Mouse (Mus musculus) left cerebral cortex, adult 8-10 months (tissue): ENCODE measurements around the gene Banp. TPM values are rescaled to one million over a fixed set of nuclear protein-coding genes. Genes with fewer than 3 reads are reported as not detected.

ENCODE experiments used
- DNase-seq, 2 experiments: peaks; one replicate each; pipeline ENCODE4 v3.0.0; 2022; ENCODE audit warnings: low spot score in 2 of 2
- total RNA-seq, 4 experiments: library from RNA; stranded (reverse); gene quantifications; 2 replicates each; pipeline ENCODE4 v1.2.4; 2022

The Banp gene
- total RNA-seq, 4 experiments from 2014 or later = 26.1 to 35.5 (median 27.9) TPM

DNA sequence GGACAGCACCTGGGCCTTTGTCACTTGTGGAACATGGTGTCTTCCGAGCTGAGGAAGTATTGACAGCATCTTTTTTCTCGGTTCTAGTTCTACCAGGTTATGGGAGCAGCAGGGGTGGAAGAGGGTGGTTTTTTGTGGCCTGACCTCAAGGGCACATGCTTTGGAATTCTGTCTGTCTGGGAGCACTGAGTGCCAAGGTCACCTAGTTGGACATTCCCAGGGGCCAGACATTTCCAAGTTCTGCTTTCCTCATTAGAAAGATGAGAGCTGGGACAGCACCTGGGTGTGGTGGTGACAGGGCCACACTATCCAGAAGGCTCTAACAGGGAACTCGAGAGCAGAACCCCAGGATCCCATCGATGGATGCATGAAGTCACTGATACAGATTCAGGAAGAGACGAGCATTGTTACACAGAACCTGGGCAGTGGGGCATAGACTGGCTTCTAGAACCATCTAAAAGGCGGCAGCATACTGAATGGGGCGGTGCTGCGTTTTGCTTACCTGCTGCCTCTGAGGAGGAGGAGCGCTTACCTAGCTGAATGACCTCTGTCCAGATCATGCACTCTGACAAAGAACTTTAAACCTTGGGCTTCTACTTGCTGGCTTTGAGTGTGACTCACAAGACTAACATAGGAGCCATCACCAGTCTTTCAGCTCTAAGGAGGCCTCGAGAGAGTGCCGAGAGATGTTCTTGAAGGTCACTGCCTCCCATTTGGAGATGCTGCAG lies 31.4 kb downstream of the Banp start:
- DNase-seq = no peak

DNA sequence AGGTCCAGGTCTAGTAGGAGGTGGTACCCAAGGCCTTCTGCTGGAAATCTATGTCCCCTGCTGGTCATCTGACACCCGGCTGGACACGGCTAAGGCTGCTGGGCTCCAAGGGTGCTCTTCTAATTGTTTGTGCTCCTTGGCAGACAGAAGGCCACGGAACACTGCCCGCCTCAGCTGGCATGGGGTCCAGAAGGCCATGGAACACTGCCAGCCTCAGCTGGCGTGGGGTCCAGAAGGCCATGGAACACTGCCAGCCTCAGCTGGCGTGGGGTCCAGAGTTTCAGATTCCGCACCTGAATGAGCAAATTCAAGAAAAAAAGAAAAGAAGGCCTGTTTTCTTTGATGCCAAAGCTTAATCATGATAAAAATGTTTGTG lies 32.0 kb downstream of the Banp start:
- no peak for DNase-seq

DNA sequence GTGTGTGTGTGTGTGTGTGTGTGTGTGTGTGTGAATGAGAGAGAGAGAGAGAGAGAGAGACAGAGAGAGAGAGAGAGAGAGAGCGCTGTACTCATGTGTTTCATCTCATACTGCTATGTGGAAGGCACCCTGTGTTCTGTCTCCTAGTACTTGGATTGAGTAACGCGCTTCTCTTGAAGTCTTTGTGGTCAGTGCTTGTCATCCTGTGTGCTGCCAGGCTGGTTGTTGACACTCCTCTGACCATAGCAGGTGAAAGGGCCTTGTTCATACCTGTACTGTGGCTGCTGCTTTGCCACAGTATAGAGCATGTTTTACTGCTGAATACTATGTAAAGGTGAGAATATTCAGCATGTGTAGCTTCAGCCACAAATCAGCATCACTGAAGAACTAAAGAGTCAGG lies 36.1 kb downstream of the Banp start:
- no peak for DNase-seq

DNA sequence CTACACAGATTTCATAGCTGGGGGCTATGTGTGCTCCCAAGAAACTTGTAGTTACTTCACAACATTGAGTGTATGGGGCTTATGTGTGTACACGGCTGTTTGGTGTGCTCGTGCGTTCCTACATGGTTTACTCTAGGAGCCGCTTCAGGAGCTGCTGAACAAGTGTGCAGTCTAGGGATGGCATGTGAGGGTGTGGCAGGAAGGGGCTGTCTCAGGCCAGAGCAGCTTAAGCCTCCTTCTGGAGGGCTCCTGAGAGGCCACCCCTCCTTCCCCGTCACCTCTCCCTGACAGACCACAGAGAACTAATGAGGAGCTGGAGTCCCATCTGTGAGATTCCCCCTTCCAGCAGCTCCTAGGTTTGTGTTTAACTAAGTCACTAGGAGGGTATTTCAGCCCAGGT lies 38.3 kb downstream of the Banp start:
- DNase-seq = no peak

DNA sequence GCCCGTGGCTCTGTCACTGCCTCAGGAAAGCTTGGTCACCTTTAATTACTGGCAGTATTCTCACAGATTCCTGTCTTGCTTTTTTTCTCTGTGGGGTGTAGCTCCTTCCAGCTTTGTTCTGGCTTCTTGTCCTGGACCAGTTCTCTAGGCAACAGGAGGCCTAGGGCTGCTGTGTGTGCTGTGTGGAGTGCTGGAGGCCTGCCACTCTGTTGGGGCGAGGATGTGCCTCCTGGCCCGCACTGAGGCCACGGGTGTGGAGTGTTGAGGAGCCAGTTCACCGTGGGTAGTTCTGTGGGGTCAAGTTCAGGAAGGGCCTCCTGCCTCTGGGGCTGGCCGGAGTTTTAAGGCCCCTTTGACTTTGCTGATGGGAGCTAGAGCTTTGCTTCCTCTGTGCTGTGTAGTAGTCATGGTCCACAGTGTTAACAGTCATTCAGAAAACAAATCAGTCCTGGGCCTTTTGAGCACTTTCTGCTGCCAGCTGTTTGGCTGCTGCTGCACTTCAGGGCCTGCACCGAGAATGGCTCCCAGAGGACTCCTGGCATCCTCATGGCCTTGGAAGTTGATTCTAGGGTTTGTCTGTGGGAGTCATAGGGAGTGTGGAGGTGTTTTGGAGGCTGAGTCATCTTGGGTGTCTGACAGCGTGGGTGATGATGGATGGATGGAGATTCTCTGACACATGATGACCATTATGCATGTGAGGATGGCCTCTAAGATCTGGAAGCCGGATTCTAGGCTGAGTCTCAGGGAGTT lies 41.1 kb downstream of the Banp start:
- DNase-seq = no peak

DNA sequence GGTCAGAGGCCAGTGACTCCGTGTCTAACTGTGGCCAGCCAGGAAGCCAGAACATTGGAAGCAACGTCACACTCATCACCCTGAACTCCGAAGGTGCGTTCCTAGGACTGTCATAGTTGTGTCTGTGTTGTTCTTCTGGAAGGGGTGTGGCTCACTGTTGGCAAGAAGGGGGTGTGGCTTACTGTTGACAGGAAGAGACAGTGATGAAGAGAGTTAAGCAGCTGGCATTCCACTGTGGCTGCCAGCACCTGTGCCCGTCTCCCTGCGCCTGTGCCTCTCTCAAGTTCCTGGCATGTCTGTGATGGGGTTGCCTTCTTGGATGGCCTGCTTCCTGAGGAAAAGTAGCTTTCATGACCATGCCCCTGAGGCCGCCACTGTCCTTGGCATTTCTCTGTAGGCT lies 42.1 kb downstream of the Banp start:
- no peak for DNase-seq

DNA sequence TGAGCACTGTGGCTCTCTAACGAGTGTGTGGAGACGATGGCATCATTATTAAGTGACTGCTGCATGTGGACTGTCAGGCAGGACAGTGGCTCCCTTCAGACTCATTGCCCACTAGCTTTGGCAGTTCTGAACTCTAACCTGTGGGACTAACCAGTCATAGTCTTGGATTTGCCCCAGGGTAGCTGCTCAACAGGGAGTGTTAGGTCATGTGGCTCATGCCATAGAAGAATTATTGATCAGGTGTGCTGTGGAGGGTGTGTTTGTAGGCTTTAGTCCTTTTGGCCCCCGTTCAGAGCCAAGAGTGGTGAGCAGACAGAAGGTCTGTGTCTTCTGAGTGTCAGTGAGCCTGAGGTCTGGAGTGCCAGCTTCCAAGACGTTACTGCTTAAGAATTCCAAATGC lies 43.4 kb downstream of the Banp start:
- no peak for DNase-seq

DNA sequence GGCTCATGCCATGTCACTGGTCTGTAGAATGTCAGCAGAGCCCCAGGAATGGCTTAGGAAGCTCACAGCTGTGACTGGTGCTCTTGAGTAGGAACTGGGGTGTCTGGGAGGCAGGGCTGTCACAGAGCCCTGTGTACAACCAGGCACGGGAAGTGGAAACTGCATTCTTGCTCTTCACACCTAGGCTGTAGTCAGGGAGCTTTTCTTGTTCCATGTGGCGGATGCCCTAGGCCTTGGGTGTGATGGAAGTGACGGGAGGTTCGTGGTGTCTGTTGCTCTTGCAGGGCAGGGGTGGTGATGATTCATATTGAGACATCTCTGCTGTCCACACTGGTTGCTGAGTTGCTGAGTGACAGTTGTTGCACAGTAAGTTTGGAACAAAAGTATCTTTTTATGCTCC lies 45.6 kb downstream of the Banp start:
- DNase-seq = no peak

DNA sequence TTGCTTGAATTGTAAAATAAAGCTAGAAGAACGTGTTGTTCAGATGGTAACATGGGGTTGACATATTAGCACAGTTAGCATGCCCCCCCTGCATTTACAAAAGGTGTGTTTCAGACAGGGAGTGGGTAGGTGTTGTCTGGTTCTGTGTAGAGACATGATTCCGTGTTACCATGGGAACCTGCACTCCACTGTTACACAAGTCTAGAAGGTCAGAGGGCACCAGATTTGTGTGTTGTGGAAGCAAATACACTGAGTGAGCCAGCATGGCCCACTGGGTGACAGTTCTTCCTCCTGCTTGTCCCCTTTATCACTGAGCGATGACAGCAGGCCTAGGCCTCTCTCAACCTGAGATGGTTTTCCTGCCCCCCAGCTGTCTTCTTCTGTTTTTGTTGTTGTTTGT lies 46.3 kb downstream of the Banp start:
- no peak for DNase-seq

DNA sequence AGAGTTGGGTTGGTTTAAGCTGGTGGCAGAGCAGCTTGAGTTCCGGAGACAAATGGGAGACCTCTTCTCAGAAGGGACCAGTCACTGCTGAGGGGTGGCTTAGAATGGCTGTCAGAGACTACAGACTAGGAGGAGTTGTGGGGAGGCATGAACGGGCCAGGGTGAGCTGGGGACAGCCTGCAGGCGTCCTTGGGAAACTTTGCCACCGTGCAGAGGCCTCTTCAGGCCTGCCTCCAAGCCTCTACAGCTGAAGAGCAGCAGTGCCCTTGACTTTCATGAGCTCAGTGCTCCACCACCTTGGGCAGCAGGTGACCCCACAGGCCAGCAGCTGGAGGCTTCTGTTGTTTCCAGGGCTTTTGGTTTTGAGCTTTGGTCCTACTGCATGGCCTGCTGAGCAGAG lies 49.1 kb downstream of the Banp start:
- no peak for DNase-seq

DNA sequence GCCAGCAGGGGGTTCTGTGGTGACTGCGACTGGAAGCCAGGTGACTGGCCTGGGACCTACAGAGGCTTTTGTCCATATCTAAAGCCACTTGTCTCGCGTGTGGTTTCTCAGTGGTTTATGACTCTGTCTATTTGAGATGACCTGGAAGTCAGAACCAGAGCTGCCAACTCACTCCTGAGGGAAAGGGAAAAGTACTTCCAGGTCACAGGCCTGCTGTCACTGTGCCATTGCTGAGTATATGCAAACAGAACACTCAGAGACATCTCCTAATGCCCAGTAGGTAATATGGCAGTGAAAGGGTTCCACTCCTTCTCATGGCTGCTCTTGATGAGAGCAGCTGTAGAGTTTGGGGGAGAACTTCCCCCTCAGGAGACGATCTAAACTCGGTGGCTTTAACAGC lies 49.7 kb downstream of the Banp start:
- DNase-seq = no peak

DNA sequence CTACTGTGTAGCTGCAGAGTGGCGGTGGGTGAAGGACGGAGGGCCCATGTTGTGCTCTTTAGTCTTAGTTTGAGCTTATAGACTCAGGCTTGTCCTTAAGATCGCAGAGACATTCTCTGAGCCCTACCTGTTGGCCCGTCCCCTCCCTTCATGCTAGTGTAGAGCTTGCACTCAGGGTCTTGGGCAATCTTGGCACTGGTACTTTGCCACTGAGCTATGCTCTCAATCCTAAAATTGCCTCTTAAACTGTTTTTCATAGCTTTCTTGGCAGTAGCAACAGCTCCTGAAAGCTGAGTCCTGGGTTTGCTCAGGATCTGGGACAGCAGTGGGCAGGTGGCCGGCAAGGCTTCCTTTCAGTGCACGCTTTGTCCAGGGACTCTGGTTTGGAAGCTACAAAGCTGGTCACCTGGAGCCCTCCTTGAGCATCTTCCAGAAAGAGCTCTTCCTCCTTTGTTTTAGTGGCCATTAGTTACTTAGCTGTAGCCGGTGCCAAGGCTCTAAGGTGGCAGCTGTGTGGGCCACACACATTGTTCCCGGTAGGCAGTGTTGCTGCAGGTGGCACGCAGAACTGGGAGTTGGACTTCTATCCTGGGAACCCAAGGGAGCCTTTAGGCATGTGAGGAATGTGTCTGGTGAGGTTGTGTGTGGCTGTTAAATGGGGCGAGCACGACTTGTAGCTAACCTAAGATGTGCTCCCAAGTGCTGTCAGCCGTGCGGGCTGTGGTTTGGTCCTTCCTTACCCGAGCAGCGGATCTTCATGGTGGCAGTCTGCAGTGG lies 52.0 kb downstream of the Banp start:
- DNase-seq = no peak

DNA sequence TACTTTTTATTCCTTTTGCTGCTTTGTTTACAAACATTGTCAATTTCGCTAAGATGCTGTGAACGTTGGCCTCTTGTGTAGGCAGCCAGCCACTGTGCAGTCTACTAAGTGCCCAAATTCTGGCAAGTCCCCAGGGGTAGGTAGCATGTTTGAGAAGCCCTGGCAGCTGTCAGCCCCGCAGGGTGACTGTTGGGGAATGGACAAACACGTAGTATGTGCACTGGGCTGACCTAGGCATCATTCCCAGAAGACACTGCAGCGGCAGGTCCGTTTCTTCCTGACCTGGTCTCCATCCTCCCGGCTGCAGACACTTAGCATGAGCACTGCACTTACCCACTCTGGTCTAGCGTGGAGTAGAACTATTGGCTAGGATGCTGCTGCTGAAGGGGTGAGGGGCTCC lies 54.1 kb downstream of the Banp start:
- DNase-seq = no peak

DNA sequence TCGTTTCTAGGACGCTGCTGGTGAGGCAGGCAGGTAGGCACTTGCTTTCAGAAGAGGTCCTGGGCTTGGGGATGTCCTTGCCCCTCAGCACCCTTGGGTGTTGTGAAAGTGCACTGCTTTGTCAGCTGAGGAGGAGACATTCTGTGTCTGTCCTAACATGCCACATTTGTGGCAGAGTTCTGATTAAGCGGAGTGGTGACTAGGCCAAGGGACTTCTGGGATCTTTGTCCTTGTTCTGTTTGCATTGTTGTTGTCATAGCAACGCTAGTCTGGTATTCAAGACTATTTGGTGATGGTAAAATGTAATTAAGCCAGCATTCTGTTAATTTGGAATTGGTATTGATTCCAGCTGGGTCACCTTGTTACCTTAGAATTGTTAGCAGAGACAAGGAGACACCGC lies 54.6 kb downstream of the Banp start:
- DNase-seq = no peak

DNA sequence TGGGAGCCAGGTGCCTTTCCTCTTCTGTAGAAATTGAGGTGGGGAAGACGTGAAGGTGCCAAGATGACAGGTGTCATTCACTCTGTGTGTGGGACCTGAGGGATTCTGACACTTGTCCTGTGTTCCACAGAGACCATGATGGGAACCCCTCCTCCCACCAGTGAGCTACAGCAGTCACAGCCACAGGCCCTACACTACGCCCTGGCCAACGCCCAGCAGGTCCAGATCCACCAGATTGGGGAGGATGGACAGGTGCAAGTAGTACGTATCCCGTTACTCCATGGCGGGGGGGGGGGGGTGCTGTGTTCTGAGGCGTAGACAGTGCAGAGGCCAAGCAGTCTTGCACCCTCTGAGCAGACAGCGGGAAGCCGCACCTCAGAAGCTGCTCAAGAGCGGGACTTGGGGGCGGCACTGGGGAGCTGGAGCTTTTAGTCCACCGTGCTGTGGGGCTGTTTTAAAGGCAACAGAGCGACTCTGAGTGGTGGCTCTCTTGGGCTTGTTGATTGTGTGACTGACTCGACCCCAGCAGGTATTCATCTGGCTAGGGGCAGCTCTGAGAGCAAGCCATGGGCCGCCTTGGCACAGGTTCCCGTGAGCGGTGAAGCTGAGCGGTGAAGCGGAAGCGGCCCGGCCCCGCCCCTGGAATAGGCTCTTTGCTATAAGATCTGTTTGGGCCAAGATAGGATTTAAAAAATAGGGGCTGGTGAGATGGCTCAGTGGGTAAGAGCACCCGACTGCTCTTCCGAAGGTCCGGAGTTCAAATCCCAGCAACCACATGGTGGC lies 56.1 kb downstream of the Banp start:
- DNase-seq = no peak

DNA sequence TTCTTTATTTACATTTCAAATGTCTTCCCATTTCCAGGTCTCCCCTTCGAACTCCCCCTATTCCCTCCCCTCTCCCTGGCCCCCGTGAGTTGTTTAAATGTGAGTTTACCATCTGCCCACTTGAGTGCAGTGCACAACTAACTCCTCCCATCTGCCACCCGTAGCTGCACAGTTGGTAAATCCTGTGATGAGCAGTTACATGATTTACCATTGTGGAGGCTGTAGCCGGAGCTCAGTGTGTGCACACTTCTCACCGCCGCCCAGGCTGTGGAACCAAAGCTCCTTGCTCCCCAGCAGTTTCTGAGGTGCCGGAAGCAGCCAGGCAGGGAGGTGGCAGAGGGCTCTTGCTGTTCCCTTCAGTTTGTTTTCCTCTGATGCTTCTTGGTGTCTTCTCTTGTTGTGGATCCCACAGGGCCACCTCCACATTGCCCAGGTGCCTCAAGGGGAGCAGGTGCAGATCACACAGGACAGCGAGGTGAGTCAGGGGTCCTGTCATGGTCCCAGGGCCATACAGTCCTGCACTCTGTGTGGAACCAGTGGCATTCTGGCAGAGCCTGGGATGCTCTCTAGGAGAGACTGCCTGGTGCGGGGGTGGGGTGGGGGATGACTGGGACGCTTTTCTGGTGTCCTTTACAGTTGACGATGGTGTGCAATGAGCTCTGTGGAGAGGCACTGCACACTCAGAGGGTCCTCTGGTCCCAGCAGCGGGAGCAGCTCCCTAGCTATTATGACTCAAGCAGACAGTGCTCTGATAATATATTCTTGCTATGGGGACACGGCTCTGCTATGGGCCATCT lies 57.3 kb downstream of the Banp start:
- no peak for DNase-seq

DNA sequence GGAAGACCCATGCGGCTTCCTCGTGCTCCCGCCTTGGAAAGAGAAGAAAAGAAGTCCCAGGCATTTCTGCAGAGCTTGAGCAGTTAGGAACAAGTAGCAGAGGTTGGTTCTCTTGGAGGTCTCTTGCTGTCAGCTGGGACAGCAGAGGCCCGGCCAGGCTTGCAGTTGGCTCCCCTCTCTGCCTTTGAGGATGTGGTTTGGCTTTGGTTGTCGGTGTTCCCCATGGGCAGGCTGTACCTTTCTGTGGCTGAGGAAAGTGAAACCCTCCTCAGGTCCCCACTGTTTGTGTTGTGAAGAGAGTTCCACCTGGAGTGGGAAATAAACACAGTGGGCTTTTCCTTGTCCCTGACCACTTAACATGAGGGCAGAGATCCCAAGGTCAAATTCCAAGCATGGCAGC lies 58.8 kb downstream of the Banp start:
- no peak for DNase-seq

DNA sequence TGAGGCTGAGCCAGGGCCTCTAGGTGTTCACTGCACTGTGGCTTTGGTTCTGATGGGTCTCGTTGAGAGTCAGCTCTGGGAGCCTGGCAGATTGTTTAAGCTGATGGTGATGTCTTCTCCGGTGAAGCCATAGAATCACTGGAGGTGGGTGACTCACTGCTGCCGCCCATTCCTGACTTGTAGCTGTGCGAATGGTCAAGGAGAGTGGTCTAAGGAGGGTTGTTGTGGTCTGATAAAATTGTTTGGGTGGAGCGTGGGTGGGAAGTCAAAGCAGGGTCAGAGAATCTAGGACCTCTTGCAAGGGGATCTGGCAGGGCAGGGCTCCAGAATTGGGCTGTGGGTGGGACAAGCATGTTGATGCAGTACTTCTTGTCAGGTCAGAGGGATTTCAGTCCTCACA lies 61.1 kb downstream of the Banp start:
- no peak for DNase-seq

DNA sequence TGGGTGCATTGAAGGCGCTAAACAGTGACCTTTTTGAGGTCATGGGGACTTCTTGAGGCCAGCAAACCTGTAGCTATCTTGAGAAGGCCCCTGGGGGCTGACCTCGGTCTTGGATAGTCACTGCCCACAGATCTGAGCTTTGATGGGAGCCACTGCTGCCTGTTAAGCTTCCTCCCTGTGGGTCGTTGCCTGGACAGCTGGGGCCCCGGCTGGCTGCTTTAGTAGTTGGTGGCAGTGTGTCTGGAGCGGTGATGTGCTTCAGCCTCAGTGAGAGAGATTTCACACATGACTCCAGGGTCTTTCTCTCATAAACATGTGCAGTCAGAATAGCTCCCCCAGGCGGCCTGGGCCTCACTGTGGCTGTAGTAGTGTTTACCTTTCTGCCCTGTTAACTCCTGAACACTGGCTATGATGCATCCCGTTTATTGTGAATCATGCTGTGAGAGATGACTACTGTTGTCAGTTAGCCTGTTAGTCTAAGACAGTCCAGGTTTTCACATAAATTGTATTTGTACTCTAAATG lies 61.6 kb downstream of the Banp start:
- DNase-seq = no peak

DNA sequence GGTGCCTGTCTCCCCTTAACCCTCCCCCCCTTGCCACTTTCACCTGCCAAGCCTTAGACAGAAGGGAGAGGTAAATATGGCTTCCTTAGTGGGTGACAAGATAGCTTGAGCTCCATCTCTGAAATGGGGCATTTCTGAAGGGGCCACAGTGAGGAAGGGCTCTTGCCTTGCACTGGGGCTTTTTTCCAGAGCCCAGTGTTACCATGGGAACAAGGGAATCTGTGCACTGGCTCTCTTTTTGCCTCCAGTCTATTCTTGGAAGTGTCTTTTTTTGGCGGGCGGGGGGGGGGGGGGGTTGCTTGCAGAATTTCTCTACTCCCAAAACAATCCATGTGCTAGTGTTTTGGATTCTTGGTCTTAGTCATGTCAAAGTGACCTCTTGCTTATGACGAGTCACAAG lies 65.1 kb downstream of the Banp start:
- DNase-seq = no peak
